Mouse (Mus musculus) CH12.LX (cell line): ENCODE results near the gene Gm9958. TPM values are rescaled to one million over a fixed set of nuclear protein-coding genes. Genes with fewer than 3 reads are reported as not detected.
A peak's percentile ranks its signal among the peaks of the same experiment; 100 is the strongest.

Source experiments
- DNase-seq: peaks from one replicate; pipeline ENCODE4 v3.0.0-alpha.2; 2013; ENCODE audit errors: extremely low read depth
- H3K27ac ChIP-seq: 2 replicates; pipeline ENCODE4 v1.5.1; 2012; ENCODE audit warnings: low read depth, mild to moderate bottlenecking, control low read depth, moderate library complexity; ENCODE audit not compliant: insufficient read depth
- H3K27me3 ChIP-seq: replicated peaks from 2 replicates; pipeline ENCODE3; 2012; ENCODE audit warnings: inconsistent platforms
- H3K36me3 ChIP-seq, 2 experiments: replicated peaks in 1 of 2; 2 replicates each; pipeline versions ENCODE3 to v1.6.1; 2012; ENCODE audit warnings: inconsistent platforms in 1 of 2, low read length in 1 of 2, mild to moderate bottlenecking in 1 of 2, mixed read lengths in 1 of 2, moderate library complexity in 1 of 2; ENCODE audit not compliant: control insufficient read depth in 1 of 2, insufficient read depth in 1 of 2
- H3K4me1 ChIP-seq, 2 experiments: 2 replicates each; pipeline ENCODE4 v1.6.1; 2012; ENCODE audit warnings: inconsistent platforms in 1 of 2, moderate library complexity in 1 of 2; ENCODE audit not compliant: insufficient read depth in 2 of 2, control insufficient read depth in 1 of 2
- H3K4me2 ChIP-seq: 2 replicates; pipeline ENCODE4 v1.6.1; 2012; ENCODE audit warnings: low read depth, mild to moderate bottlenecking, control low read depth; ENCODE audit not compliant: poor library complexity, insufficient read depth, severe bottlenecking
- H3K4me3 ChIP-seq, 3 experiments: fragments of 150-350 bp in 1 of 3; sonication (generic) in 1 of 3; replicated peaks in 1 of 3; 2 replicates each; pipeline versions ENCODE3 to v1.5.1; 2011 to 2012; ENCODE audit warnings: low read depth in 2 of 3, low read length in 2 of 3, mild to moderate bottlenecking in 2 of 3, moderate library complexity in 2 of 3, control low read depth in 1 of 3, improper control_type of control experiment in 1 of 3, inconsistent platforms in 1 of 3, mixed read lengths in 1 of 3; ENCODE audit not compliant: poor library complexity in 1 of 3
- H3K79me2 ChIP-seq: replicated peaks from 2 replicates; pipeline ENCODE4 v1.6.1; 2012; ENCODE audit warnings: mild to moderate bottlenecking, moderate library complexity; ENCODE audit not compliant: control insufficient read depth, poor library complexity, insufficient read depth, severe bottlenecking; ENCODE audit errors: extremely low read depth
- H3K9ac ChIP-seq: 2 replicates; pipeline ENCODE4 v1.6.1; 2012; ENCODE audit warnings: low read depth, mild to moderate bottlenecking, control low read depth, moderate library complexity; ENCODE audit not compliant: insufficient read depth
- H3K9me3 ChIP-seq: replicated peaks from 2 replicates; pipeline ENCODE3; 2012; ENCODE audit warnings: low read length, inconsistent platforms, mixed read lengths
- ELF1 ChIP-seq: IDR thresholded peaks from 2 replicates; pipeline ENCODE4 v1.6.1; 2014; ENCODE audit warnings: low read depth, mild to moderate bottlenecking, inconsistent platforms, low read length, improper control_type of control experiment
- ETS1 ChIP-seq: conservative IDR thresholded peaks from 2 replicates; pipeline ENCODE4 v1.6.1; 2012; ENCODE audit warnings: low read depth, mild to moderate bottlenecking, inconsistent platforms, low read length, improper control_type of control experiment, moderate library complexity
- MAZ ChIP-seq: IDR thresholded peaks from 2 replicates; pipeline ENCODE4 v1.6.1; 2012; ENCODE audit warnings: low read depth, mild to moderate bottlenecking, inconsistent platforms, low read length, improper control_type of control experiment, moderate library complexity
- NRF1 ChIP-seq: IDR thresholded peaks from 2 replicates; pipeline ENCODE4 v1.6.1; 2014; ENCODE audit warnings: low read depth, mild to moderate bottlenecking, inconsistent platforms, low read length, improper control_type of control experiment, moderate library complexity
- RAD21 ChIP-seq: IDR thresholded peaks from 2 replicates; pipeline ENCODE4 v1.6.1; 2011; ENCODE audit warnings: low read depth, mild to moderate bottlenecking, low read length, improper control_type of control experiment, moderate library complexity
- TBP ChIP-seq: conservative IDR thresholded peaks from 2 replicates; pipeline ENCODE4 v1.6.1; 2011; ENCODE audit warnings: low read depth, low read length, improper control_type of control experiment
- USF1 ChIP-seq: IDR thresholded peaks from 2 replicates; pipeline ENCODE4 v1.6.1; 2014; ENCODE audit warnings: low read depth, mild to moderate bottlenecking, inconsistent platforms, low read length, improper control_type of control experiment
- ZNF384 ChIP-seq: IDR thresholded peaks from 2 replicates; pipeline ENCODE4 v1.6.1; 2012; ENCODE audit warnings: low read depth, low read length, improper control_type of control experiment, inconsistent platforms
- dilution Hi-C: fragments of 300-500 bp; cut with MboI; formaldehyde crosslinking; loops from 2 replicates; pipeline ENCODE4 v1.14.3; 2020; ENCODE audit warnings: low sequenced_read_pairs; ENCODE audit not compliant: extremely low pct_unique_long_range_greater_than_20kb, extremely low pct_ligation_motif_present
- in situ Hi-C: fragments of 300-500 bp; cut with MboI; formaldehyde crosslinking; loops from 3 replicates; pipeline ENCODE4 v1.14.3; 2019; ENCODE audit warnings: low sequenced_read_pairs, low pct_ligation_motif_present, low pct_unique_long_range_greater_than_20kb, mixed read lengths
- polyA plus RNA-seq: library from polyadenylated mRNA; unstranded; fragments of >175 nt; gene quantifications from 2 replicates; pipeline ENCODE4 v1.2.1, GENCODE M21; 2012; ENCODE audit warnings: low read depth; ENCODE audit not compliant: insufficient read length
- total RNA-seq, 2 experiments: library from RNA; depleted of rRNA; stranded (reverse); fragments of 300-350 nt in 1 of 2; fragments of >200 nt in 1 of 2; gene quantifications; 2 replicates each; pipeline ENCODE4 v1.2.3; 2012 to 2014

The Gm9958 gene
- total and polyA plus RNA-seq, 3 experiments = 1.2 to 1.3 (median 1.3) TPM

DNA sequence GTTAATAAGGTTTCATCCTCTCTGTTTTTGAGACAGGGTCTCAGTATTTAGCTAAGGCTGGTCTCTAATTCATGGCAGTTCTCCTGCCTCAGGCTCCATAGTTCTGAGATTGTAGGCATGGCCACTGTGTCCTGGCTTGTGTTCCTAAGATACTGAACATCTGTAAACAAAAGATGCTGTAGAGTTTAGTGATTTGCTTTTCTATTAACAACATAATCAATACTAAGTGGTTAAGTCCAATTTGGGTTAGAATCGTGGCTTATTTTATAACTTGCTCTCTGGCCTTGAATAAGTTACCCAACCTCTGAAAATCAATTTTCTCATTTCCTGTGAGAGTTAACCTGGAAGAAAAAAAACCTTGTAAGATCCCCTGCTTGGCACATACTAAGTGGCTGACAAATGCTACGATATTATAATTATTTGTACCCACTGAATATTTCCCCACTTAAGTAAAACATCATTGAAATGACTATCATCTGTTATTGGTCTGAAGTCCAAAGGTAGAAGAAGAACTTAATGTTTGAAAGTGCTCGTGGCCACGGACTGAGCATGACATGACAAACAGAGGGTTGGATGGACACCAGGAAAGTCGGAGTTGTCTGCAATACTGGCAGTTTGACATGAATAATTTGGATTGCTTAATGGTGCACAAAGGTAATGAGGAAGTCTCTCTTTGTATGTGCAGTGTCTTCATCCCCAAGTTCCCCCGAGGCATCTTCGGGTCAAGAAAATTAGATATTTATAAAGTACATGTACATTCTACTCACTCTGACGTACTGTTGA lies 47.3 kb downstream of the Gm9958 start:
- H3K4me3 ChIP-seq = no peak overlapping the region
- H3K27ac ChIP-seq = no peak overlapping the region
- in situ Hi-C loops (loop anchor here (10.0 kb wide), 1 partner anchor 80 kb away; the partner anchor contains the start of gene Afp), dilution Hi-C loops (no loop called here)
- no peaks in the 10 kb centered on the region for H3K36me3 ChIP-seq
- no peaks in the 10 kb centered on the region for H3K9me3 ChIP-seq
- DNase-seq = no peak
- H3K79me2 ChIP-seq = no peaks in the 10 kb centered on the region
- TF ChIP-seq NRF1 (no peak), RAD21 (no peak), USF1 (no peak), MAZ (no peak), ELF1 (no peak), ETS1 (no peak), TBP (no peak)
- peaks cover 0 to 11% of the 10 kb centered on the region in 2 experiments; a peak in 2 of 4 replicates for H3K4me1 ChIP-seq
- H3K27me3 ChIP-seq = no peaks in the 10 kb centered on the region
- no peak overlapping the region for H3K4me2 ChIP-seq
- no peak overlapping the region for H3K9ac ChIP-seq

DNA sequence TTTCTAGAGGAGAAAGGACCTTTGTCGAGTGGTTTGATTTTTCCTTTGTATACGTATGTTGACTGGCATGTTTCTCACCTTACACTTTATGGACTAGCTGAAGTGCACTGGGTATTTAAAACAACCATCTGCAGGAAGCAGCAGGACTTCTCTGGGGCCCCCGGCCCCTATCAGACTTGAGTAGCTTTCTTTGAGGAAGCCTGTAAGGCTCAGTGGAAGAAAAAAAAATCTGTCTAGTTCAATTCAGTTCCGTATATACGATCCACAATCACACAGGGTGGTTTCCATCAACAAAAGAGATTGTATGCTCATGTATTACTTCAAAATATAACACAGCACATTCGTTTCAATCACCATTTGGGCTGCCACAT lies 47.9 kb downstream of the Gm9958 start:
- no peak for TF ChIP-seq ELF1
- 0 out of 2 replicates have a peak, but pooled peaks have one; percentile 8 for TF ChIP-seq ZNF384
- Histone ChIP-seq H3K4me1 (peaks cover 0 to 11% of the 10 kb centered on the region in 2 experiments; a peak in 2 of 4 replicates), H3K36me3 (no peaks in the 10 kb centered on the region), H3K9ac (no peak overlapping the region), H3K4me2 (no peak overlapping the region), H3K27ac (no peak overlapping the region), H3K9me3 (no peaks in the 10 kb centered on the region), H3K27me3 (no peaks in the 10 kb centered on the region), H3K79me2 (no peaks in the 10 kb centered on the region), H3K4me3 (no peak overlapping the region)
- dilution Hi-C loops = no loop called here
- in situ Hi-C loops = loop anchor here (10.0 kb wide), 1 partner anchor 80 kb away; the partner anchor contains the start of gene Afp
- no peak for DNase-seq

Other genes starting within 250 kb of the Gm9958 start
- 23.7 and 26.7 TPM in 2 replicates for gene Cox18, start 143.2 kb upstream of the Gm9958 start, total RNA-seq (2012; rRNA removed)
- gene Cox18, start 143.2 kb upstream of the Gm9958 start, total RNA-seq (2014; rRNA removed) = 42.0 and 44.8 TPM in 2 replicates
- 36.3 and 40.8 TPM in 2 replicates for gene Cox18, start 143.2 kb upstream of the Gm9958 start, polyA plus RNA-seq
- gene Ankrd17, start 627 bp upstream of the Gm9958 start, total RNA-seq (2012; rRNA removed) = 36.3 and 39.0 TPM in 2 replicates
- 29.8 and 31.7 TPM in 2 replicates for gene Ankrd17, start 627 bp upstream of the Gm9958 start, total RNA-seq (2014; rRNA removed)
- gene Ankrd17, start 627 bp upstream of the Gm9958 start, polyA plus RNA-seq = 62.6 and 71.5 TPM in 2 replicates
- not detected in 2 replicates for gene Alb, start 93.7 kb downstream of the Gm9958 start, total RNA-seq (2012; rRNA removed)
- 0.40 TPM in 1 of 2 replicates, not detected in the other for gene Alb, start 93.7 kb downstream of the Gm9958 start, total RNA-seq (2014; rRNA removed)
- gene Alb, start 93.7 kb downstream of the Gm9958 start, polyA plus RNA-seq = not detected in 2 replicates
- 15.9 and 25.8 TPM in 2 replicates for gene Afp, start 123.5 kb downstream of the Gm9958 start, total RNA-seq (2012; rRNA removed)
- gene Afp, start 123.5 kb downstream of the Gm9958 start, total RNA-seq (2014; rRNA removed) = 12.5 and 12.8 TPM in 2 replicates
- 18.2 and 19.8 TPM in 2 replicates for gene Afp, start 123.5 kb downstream of the Gm9958 start, polyA plus RNA-seq
- gene Afm, start 151.7 kb downstream of the Gm9958 start, total RNA-seq (2012; rRNA removed) = not detected in 2 replicates
- gene Afm, start 151.7 kb downstream of the Gm9958 start, total RNA-seq (2014; rRNA removed) = not detected in 2 replicates
- gene Afm, start 151.7 kb downstream of the Gm9958 start, polyA plus RNA-seq = not detected in 2 replicates
- 1.6 and 2.0 TPM in 2 replicates for gene 5830473C10Rik, start 193.9 kb downstream of the Gm9958 start, total RNA-seq (2012; rRNA removed)
- gene 5830473C10Rik, start 193.9 kb downstream of the Gm9958 start, total RNA-seq (2014; rRNA removed) = 0.69 and 0.83 TPM in 2 replicates
- gene 5830473C10Rik, start 193.9 kb downstream of the Gm9958 start, polyA plus RNA-seq = 3.8 and 4.5 TPM in 2 replicates